Mouse (Mus musculus) MEL (cell line): Measurements from ENCODE around the gene Msmp.

Source experiments
- POLR2AphosphoS2 ChIP-seq: IDR thresholded peaks from 2 replicates; pipeline ENCODE4 v1.6.1; 2011; ENCODE audit warnings: low read length, improper control_type of control experiment
- USF1 ChIP-seq: IDR thresholded peaks from 2 replicates; pipeline ENCODE4 v1.6.1; 2014; ENCODE audit warnings: low read depth, mild to moderate bottlenecking, inconsistent platforms, low read length, improper control_type of control experiment, moderate library complexity
- ZKSCAN1 ChIP-seq: IDR thresholded peaks from 2 replicates; pipeline ENCODE4 v1.6.1; 2012; ENCODE audit warnings: low read depth, mild to moderate bottlenecking, inconsistent platforms, low read length, improper control_type of control experiment, moderate library complexity

- TF ChIP-seq USF1 = no peak
- TF ChIP-seq ZKSCAN1 = no peak
- no peak for TF ChIP-seq POLR2AphosphoS2
Observed at GRCm38 (mm10) chr4:43561436-43561996, 22.8 kb downstream of the Msmp start.
